Mouse (Mus musculus) layer of hippocampus, postnatal 10 days (tissue): Measurements from ENCODE around the gene Lcmt1. TPM values are rescaled to one million over a fixed set of nuclear protein-coding genes. Genes with fewer than 3 reads are reported as not detected.

Experiments used
- DNase-seq, 2 experiments: peaks; one replicate each; pipeline ENCODE4 v3.0.0; 2021; ENCODE audit warnings: low spot score in 2 of 2
- long read RNA-seq: library from polyadenylated mRNA; stranded (forward); transcript quantifications from one replicate; pipeline ENCODE4 v2.0.0, GENCODE M21; 2023
- total RNA-seq, 2 experiments: library from RNA; stranded (reverse); gene quantifications; 2 replicates each; pipeline ENCODE4 v1.2.3; 2021

Gene Lcmt1
- total RNA-seq: 10 to 100 TPM; 86.6 to 87.0 TPM
- long read RNA-seq, transcript Lcmt1-201 (11 exons, 1,369 nt): major isoform, 100 of 112 reads
- long read RNA-seq, partial matches to known transcripts: 6 of 112 reads
- long read RNA-seq, other reads (novel, unspliced or antisense): 6 of 112 reads

DNA sequence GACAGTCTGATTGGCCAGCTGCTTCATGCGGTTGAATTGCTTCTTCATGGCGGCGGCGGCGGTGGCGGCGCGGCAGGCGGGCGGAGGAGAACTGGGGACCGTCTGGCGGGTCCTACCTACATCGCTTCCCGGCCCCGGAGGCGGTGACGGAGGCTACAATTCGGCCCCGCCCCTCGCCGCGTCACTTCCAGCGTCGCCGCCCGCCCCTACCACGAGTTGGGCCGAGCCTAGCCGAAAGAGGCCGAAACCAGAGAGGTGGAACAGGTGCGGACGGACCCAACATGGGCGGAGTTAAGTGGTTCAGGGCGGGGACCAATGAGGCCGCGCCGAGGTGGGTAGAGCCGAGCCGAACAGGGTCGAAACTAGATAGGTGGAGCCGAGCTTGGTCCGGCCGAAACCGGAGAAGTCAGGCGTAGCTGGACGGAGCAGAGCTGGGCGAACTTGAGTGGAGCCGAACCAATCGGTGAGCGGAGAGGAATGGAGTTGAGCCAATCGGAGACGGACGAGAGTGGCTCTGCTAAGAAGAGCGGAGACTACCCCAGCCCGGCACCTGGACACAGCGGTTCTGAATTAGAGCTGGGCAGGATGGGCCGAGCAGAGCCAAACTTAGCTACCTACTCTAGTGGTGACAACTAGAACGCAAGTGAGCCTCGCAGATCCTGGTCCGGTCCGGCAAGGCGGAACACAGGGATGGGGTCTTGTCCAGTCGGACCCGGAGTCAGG, at the start of gene Lcmt1, which contains the start of gene Arhgap17:
Lcmt1 (plus strand) TSS at position 26 of the 723 bp plus-strand sequence.
Arhgap17 (minus strand) TSS at position 157 of the 723 bp plus-strand sequence.
- DNase-seq: peak; percentile 94 to 97

DNA sequence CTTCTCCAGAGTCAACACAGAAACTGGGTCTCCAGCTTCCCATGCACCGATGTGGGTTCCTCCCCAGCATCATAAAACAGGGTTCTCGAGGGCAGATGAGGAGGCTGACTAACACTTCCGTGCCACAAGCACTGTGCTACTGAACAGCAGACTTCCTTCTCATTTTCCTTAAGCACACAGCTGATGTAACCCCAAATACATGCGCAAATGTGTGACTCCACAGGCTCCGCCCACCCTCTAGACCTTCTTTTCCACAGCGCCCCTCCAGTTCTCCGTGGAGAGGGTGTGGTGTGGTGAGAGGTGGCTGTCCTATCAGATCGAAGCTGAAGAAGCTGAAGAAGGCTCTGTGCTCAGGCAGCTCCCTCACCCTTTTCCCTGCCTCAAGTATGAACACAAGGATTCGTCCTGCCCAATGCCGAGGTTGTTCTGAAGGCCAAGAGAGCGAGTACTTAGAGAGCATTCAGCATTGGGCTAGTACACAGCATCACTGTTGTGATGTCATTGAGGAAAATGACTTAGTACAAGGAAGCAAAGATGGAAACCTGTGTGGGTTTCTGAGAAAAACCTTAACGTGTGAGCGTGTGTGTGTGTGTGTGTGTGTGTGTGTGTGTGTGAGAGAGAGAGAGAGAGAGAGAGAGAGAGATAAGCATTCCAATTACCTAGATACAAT, 47.0 kb upstream of the Lcmt1 start:
- DNase-seq: no peak

DNA sequence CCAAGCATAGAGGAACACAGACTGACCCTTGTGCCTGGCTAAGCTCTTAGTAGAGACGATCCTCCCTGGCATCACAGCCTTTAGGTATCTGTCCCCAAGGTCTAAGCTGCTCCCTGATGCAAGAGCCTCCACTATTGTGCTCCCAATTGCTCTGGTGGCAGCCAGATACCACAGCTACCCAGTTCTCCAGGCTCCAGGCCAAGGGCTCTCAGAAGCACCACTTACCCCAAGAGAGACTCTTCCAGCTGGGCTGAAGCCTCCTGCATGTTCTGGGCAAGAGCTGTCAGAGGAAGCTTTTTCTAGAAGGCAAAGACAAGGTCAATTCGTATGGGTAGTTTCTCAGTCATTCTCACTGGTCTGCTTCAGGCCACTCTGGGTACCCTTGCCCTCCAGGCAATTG, 46.2 kb upstream of the Lcmt1 start:
- DNase-seq: no peak

DNA sequence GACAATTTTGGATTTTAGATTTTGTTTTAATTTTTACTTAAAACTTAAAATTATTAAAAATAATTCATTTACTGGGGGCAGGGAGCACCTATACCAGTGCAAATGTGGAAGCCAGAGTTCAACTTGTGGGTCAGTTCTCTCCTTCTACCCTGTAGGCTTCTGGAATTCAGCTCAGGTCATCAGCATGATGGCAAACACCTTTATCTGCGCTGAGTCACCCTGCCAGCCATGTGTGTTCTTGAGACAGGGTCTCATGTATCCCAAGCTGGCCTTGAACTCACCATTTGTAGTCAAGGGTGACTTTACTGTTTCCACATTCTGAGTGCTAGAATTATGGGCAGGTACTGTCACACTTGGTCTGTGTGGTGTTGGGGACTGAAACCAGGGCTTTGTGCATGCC, 45.5 kb upstream of the Lcmt1 start:
- DNase-seq: no peak

DNA sequence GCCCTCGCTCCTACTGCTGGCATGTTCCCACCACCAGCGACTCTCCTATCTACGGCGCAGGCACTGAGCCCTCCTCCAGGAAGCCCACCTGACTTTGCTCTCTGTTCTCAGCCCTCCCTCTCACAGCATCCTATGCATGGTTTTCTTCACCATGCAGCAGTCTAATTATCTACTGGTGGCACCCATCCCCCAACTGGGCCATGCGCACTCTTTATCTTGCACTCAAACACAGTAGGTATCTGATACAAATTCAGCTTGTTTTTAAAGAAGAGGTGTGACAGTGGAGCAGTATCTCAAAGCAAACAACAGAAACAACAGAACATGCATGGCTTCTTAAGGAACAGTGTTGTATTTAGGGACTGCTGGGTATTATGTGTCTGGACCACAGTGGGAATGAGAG, 43.5 kb upstream of the Lcmt1 start:
- DNase-seq: no peak

DNA sequence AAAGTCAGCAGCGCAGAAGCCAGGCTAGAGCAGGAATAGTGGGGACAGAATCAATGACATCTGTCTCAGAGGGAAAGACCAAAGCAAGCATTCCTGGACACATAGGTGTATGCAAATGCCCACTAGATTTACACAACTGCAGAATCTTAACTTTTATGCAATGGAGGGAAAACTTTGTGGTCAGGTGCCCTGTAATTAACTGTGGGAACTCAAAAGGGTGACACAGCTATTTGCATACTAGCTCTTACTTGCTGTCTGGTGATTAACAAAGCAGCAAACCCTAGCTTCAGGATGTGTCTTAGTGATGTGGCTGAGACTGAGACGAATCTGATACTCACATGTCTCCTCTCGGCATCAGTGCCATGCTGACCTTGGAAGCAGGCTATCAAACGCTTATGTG, 42.7 kb upstream of the Lcmt1 start:
- no peak for DNase-seq

DNA sequence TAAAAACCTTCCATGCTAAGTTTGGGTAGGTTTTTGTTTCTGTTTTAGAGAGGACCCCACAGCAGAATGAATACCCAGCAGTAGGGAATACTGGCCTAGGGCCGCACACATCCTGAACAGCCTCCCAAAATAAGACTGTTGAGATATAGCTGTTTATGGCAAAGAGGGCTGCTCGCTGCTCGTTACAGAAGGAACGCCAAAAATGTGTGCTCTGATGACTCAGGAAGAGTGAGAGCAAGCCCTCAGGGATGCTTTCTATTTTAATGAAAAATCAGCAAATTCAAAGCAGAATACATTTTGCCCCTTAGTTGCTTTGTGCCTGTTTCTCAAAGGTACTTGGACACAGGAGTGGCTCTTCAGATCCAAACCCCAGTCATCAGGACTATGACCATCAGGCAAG, 41.7 kb upstream of the Lcmt1 start:
- DNase-seq: no peak

DNA sequence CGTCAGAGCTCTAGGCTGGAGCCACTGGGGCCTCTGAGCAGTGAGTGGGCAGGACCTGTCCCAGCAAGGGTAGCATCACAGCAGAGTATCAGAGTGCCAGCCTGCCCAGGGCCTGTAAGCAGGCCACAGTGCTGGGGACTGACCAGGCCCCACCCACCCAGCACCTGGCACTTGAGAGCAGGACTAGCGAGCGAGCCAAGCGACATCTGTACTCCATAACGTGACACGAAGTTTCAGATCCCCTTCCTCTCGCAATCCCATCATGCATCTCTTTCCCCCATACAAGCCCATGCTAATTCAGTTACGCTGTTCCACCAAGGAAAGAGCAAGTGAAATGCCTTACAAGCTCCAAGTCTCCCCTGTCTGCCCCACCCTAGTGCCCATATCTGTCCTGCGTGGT, 39.1 kb upstream of the Lcmt1 start:
- DNase-seq: no peak

DNA sequence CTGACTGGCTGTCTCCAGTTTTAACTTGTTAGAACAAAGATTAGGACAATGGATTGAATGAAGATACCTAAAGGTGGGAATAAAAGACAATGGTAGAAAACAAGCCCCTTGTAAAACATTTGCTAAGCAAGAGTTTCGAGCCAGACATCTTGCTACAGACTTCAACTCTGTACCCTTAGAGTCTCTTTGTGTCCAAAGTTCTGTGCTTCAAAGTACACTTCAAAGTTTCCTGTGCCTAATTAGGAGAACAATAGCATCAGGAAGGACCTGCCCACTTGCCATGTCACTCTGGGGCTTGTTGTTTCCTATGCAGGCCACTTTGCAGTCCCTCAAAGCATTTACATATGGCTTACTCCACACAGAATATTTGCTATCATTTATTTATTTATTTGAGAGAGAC, 33.3 kb upstream of the Lcmt1 start:
- DNase-seq: no peak

DNA sequence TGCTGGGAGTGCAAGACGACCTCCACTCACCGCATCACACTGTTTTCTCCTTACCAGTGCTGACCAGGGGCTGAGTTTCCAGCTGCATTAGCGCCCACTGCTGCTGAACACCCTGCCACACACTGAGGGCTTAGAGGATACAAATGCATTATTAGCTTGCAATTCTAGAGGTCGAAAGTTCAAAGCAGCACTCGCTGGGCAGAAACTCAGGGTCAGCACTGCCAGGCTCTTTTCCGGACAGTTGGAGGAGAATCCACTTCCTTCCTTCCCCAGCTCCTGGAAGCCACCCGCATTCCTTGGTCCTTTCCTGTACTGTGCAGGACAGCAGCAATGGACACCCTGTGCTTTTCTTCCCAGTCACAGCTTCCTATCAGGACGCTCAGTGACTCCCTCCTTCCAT, 31.2 kb upstream of the Lcmt1 start:
- DNase-seq: no peak

DNA sequence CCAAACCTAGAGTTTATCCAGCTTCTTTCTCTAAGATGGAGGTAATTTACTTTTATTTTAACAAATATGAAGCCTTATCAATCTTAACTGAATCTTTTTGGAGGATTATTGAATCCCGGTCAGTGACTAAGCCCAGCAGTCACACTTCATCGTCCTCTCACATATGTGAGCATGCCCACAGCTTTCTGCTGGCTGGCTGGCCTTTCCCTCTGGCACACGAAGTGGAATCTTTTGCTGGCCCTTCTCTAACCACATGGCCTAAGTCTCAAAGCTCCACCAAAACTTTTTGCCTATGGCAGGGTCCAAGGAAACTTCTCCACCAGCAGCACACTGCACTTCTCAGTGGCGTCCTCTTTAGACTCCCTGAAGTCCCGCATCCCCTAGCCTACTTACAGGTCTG, 27.7 kb upstream of the Lcmt1 start:
- no peak for DNase-seq

DNA sequence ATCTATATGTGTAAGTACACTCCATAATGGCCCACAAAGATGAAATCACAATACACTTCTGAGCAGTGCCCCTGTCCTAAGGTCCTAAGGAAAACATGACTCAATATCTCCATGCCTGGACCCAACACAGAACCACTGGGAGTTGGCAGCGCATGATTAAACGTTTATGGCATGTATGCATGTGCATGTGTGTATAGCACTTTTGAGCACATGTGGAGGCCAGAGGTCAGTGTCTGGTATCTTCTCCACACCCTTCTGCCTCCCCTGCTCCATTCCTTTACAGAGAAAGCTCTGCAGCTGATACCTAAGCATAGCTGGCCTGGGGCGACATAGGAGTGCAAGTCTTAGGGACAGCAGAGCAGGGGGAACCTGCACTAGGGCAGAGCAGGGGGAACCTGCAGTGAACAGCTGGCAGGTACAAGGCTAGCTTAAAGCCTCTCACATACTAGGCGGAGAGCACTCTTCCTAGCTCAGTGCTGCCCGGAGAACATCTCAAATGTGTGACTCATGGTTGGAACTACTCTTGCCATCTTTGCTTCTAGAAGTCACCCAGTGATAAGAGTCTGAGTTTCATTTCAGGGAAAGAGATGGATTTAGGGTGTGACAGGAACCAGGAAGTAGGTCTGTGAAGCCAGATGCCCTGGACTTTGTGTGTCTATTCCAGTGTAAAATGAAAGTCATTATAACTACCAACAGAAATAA, 25.4 kb upstream of the Lcmt1 start:
- no peak for DNase-seq

DNA sequence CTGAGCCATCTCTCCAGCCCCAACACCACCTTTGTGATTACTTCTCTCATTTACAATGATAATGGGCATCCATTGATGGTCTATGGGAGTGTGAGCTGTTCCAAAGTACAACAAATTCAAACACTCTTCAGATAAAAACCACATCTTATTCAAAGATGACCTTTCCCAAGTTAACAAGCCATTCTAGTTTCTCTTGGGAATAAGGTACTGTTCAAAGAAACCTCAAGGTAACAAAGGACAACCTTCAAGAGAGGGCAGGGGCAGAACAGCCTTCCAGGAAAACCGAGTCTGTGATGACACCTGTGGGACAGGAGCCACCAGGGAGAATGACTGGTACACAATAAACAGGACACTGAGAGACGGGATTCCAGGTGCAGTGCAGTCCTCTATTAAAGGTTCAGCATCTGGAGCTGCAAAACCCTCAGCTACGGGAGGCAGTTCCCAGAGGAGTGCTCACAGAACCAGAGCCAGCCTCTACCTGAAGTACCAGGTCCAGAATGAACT, 24.5 kb upstream of the Lcmt1 start:
- no peak for DNase-seq

DNA sequence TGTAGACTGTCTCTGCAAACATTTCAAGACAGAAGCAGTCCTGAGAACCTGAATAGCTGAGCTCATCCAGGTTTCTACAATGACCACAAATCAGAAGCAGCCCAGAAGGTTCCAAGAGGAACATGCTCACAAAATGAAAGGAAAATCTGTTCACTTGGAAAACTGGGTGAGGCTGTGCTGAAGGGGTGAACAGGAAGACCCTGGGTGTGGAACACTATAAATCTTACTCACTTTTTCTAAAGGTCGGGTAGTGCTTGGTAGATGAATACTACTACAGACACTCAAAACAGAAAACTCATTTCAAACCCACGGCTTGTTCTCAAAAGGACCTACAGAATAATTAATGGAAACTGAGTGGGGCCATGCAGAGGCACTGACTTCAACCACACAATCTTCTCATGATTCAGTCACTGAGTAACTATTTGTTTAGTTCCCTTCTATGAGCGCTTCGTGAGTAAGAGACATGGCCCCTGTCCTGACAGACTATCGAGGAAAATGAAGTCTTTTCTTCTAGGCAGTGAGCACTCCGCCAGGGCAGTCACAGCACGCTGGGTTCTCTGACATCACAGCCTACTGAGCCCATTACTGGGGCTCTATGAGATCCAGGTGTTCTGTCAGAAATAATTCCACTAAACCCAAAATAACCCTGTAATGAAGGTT, 22.8 kb upstream of the Lcmt1 start:
- no peak for DNase-seq

DNA sequence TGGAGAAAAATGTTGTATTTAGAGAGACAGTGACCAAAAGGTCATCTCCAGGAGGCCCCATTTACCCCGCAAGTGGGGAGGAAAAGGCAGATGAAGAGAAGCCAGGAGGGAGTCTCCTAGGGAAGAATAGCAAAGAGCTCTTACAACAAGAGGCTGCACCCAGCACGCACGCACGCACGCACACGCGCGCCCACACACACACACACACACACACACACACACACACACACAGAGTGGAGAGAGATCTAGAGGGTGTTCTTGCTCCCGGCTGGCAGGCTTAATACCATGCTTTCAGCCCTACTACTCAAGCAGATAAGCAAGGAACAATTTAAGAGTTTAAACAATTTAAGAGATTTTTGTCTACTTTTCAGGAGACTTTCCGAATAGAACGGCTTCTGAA, 19.8 kb upstream of the Lcmt1 start:
- DNase-seq: no peak

DNA sequence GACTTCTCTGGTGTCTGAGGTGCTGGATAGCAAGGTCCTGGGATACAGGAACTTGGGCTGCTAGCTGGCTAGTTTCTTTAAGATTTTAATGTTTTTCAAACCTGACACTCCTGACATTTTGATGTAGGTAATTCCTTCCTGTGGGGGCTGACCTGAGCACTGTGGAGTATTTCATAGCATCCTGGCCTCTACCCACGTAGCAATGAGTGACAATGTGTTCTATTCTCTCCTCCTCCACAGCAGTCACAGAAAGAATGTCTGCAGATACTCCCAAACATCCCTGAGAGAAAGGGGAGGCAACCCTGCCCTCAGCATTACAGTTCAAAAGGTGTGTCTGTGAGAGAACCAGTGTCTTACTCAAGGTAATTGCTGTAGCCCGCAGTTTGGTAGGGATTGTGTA, 19.3 kb upstream of the Lcmt1 start:
- no peak for DNase-seq

DNA sequence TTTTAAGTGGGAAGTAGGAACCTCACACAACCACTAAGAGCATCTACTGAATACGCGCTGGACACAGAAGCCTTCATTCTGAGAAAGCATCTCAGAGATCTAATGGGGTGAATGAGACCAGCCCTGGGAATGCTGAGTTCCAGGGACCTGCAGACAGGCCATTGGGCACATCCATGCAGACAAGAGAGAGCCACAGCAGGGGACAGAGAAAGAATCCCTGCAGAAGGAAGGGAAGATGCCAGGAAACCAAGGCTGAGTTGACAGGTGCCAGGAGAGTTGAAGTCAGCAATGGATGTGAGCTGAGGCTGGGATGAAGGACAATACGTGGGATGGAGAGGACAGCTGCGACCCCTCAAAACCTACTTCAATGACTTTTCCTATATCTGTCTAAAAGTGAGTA, 16.5 kb upstream of the Lcmt1 start:
- no peak for DNase-seq

DNA sequence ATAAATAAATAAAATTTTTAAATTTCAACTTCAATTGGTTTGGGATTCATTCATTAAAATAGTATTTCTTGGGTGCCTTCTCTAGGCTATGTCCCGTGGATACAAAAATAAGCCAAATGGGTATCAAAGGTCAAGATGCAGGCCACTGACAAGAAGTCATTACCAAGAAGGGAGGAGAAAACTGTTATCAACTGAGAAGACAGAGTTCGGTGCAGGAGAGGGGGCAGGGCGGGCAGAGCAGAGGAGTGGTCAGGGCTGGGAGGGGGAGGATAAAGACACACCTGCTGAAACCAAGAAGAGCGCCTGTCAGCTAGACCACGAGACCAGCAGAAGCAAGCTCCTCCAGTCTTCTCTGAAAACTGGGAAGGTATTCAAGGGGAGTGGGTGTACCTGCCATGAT, 15.7 kb upstream of the Lcmt1 start:
- no peak for DNase-seq

DNA sequence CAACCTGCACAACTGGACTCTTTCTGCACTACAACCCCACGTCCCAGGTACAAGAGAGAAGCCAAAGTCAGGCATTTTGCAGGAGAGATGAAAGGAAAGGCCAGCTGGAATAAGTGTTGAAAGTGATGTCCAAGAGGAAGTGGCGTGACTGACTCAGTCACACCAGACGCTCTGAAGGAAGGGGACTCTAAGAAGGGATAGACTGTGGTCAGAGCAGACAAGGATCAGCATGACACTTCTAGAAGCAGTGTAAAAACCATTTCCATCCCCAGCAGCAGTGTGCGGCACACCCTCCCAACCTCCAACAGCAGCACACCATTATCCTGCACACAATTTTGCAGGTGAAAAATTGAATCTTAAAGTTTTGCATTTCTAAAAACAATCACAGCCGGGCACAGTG, 15.2 kb upstream of the Lcmt1 start:
- no peak for DNase-seq

DNA sequence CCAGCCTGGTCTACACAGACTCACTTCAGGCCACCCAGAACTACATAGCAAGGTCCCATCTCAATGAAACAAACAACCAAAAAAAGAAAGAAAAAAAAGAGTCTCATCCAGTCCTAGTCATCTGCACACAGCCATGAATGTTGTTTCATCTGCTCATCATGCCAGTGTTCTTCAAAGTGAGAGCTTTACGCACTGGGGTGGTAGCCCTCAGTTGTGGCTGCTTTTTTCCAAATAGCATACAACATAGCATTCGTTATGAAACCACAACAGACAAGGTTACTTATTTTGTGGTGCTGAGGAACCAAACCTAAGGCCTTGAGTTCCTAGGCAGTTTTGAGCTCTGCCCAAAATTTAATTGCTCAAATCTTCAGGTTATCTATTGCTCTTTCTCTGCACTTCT, 14.7 kb upstream of the Lcmt1 start:
- no peak for DNase-seq

DNA sequence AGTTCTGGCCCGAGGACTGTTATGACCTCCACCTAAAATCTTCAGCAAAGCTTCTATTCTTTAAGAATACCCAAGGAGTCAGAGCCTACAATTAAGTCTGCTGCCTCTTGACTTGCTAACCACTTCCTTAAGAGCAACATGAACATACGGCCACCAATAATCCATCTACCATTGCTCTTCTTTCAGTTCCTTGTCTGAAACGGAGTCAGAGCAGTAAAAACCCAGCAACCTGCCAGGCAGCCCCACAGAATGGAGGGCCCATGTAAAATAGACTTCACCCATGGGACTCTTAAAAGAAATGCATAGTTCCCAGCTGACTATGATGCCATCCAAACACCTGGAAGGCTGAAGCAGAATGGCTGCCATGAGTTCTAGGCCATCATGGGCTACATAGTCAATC, 13.4 kb upstream of the Lcmt1 start:
- no peak for DNase-seq
